Mouse (Mus musculus) splenic B cell, adult 2 months (primary cell): ENCODE measurements at regions not wholly inside any gene's neighbourhood (a gene's known extent, or its start where the extent isn't known, plus 50 kb on each side); places are given as distances from the start of the nearest gene placed in this dataset.

ENCODE experiments used
- DNase-seq: peaks from one replicate; pipeline ENCODE4 v3.0.0-alpha.2; 2011; ENCODE audit warnings: low read depth, low spot score
- H3K27me3 ChIP-seq: 2 replicates; pipeline ENCODE4 v1.6.1; 2012; ENCODE audit warnings: mild to moderate bottlenecking, low read length, moderate library complexity, mixed read lengths; ENCODE audit not compliant: control insufficient read depth, poor library complexity, insufficient read depth, severe bottlenecking
- H3K36me3 ChIP-seq: 2 replicates; pipeline ENCODE4 v1.6.1; 2012; ENCODE audit warnings: mild to moderate bottlenecking, low read length, moderate library complexity, mixed read lengths; ENCODE audit not compliant: control insufficient read depth, poor library complexity, insufficient read depth, severe bottlenecking

- Histone ChIP-seq H3K27me3 (no peaks in the 10 kb centered on the region), H3K36me3 (no peaks in the 10 kb centered on the region)
- no peak for DNase-seq
Measured at GRCm38 (mm10) chr2:172776485-172776884, 163.6 kb downstream of the Bmp7 start.

- no peaks in the 10 kb centered on the region for H3K36me3 ChIP-seq
- DNase-seq, result no peak
- H3K27me3 ChIP-seq, result no peaks in the 10 kb centered on the region
Measured at GRCm38 (mm10) chr2:172777774-172778173, 162.3 kb downstream of the Bmp7 start.

GRCm38 (mm10) chr2:172779096-172779495 is 161.0 kb downstream of the Bmp7 start:
- Histone ChIP-seq H3K27me3 (no peaks in the 10 kb centered on the region), H3K36me3 (no peaks in the 10 kb centered on the region)
- no peak for DNase-seq

GRCm38 (mm10) chr2:172782686-172783085 is 157.4 kb downstream of the Bmp7 start:
- Histone ChIP-seq H3K27me3 (no peaks in the 10 kb centered on the region), H3K36me3 (no peaks in the 10 kb centered on the region)
- no peak for DNase-seq

GRCm38 (mm10) chr2:172786297-172786696 is 153.8 kb downstream of the Bmp7 start:
- Histone ChIP-seq H3K27me3 (no peaks in the 10 kb centered on the region), H3K36me3 (no peaks in the 10 kb centered on the region)
- DNase-seq, result no peak

GRCm38 (mm10) chr2:172787203-172787944 is 152.7 kb downstream of the Bmp7 start:
- H3K36me3 ChIP-seq, result no peaks in the 10 kb centered on the region
- no peaks in the 10 kb centered on the region for H3K27me3 ChIP-seq
- no peak for DNase-seq

- Histone ChIP-seq H3K27me3 (no peaks in the 10 kb centered on the region), H3K36me3 (no peaks in the 10 kb centered on the region)
- DNase-seq, result no peak
Measured at GRCm38 (mm10) chr2:172789260-172789659, 150.9 kb downstream of the Bmp7 start.

GRCm38 (mm10) chr2:172792555-172792954 is 147.6 kb downstream of the Bmp7 start:
- Histone ChIP-seq H3K27me3 (no peaks in the 10 kb centered on the region), H3K36me3 (no peaks in the 10 kb centered on the region)
- no peak for DNase-seq

GRCm38 (mm10) chr2:172793991-172794390 is 146.1 kb downstream of the Bmp7 start:
- no peaks in the 10 kb centered on the region for H3K27me3 ChIP-seq
- no peak for DNase-seq

GRCm38 (mm10) chr2:172794771-172795170 is 145.3 kb downstream of the Bmp7 start:
- H3K36me3 ChIP-seq, result no peaks in the 10 kb centered on the region
- no peaks in the 10 kb centered on the region for H3K27me3 ChIP-seq
- no peak for DNase-seq

More at GRCm38 (mm10) chr2:172793991-172794390, 146.1 kb downstream of the Bmp7 start:
- H3K36me3 ChIP-seq, result no peaks in the 10 kb centered on the region

GRCm38 (mm10) chr2:172796104-172796503 is 144.0 kb downstream of the Bmp7 start:
- no peak for DNase-seq
- Histone ChIP-seq H3K36me3 (no peaks in the 10 kb centered on the region), H3K27me3 (no peaks in the 10 kb centered on the region)

GRCm38 (mm10) chr2:172796955-172797354 is 143.2 kb downstream of the Bmp7 start:
- DNase-seq, result no peak
- H3K36me3 ChIP-seq, result no peaks in the 10 kb centered on the region
- no peaks in the 10 kb centered on the region for H3K27me3 ChIP-seq

- Histone ChIP-seq H3K27me3 (no peaks in the 10 kb centered on the region), H3K36me3 (no peaks in the 10 kb centered on the region)
- no peak for DNase-seq
Measured at GRCm38 (mm10) chr2:172799951-172800350, 140.2 kb downstream of the Bmp7 start.

- Histone ChIP-seq H3K27me3 (no peaks in the 10 kb centered on the region), H3K36me3 (no peaks in the 10 kb centered on the region)
- no peak for DNase-seq
Measured at GRCm38 (mm10) chr2:172800801-172801200, 139.3 kb downstream of the Bmp7 start.

GRCm38 (mm10) chr2:172801804-172802203 is 138.3 kb downstream of the Bmp7 start:
- Histone ChIP-seq H3K27me3 (no peaks in the 10 kb centered on the region), H3K36me3 (no peaks in the 10 kb centered on the region)
- no peak for DNase-seq

GRCm38 (mm10) chr2:172807446-172807845 is 132.7 kb downstream of the Bmp7 start:
- no peak for DNase-seq
- Histone ChIP-seq H3K27me3 (no peaks in the 10 kb centered on the region), H3K36me3 (no peaks in the 10 kb centered on the region)
